Mouse (Mus musculus) cerebellum, postnatal 25 days (tissue): Measurements from ENCODE around the gene Tnxb.
A peak's percentile ranks its signal among the peaks of the same experiment; 100 is the strongest.

Source experiments
- DNase-seq, 2 experiments: peaks; one replicate each; pipeline ENCODE4 v3.0.0; 2021; ENCODE audit warnings: mixed read lengths in 2 of 2

Tnxb gene

DNA sequence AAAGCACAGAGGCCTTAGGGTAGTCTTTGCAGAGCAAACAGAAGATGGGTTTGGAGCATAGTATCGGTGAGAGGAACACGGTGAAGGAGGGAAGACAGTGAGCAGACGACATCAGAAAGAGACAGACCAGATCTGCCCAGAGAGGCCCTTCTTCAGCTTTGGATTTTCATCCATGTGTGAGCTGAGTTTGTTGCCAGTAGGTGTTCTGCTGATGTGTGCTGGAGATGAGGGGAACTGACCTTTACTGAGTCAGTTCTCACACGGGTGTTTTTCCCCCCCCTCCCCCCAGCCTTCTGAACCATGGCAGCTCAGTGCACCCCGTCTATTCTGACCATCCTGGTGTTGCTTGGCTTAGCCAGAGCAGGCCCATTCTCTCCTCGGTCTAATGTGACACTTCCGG lies at the start of gene Tnxb:
Tnxb (plus strand) TSS at position 301 of the 400 bp plus-strand sequence.
- DNase-seq = no peak

GRCm38 (mm10) chr17:34621006-34621405 lies 49.3 kb upstream of the Tnxb start:
- no peak for DNase-seq

DNA sequence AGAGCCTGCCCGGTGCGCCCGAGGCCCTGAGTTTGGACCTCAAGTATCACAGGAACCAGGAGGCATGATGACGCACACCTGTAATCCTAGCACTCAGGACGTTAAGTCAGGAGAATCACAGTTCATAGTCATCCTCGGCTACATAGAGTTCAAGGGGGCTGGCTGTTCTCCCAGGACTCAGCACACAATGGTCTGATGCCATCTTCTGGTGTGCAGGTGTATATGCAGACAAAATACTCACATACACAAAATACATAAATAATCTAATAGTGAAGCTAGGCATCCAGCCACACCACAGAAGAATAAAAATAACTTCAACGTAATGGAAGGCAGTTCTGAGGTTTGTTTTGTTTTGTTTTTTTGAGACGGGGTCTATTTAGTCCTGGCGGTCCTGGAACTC lies 47.2 kb upstream of the Tnxb start:
- DNase-seq = no peak

GRCm38 (mm10) chr17:34624981-34625380 lies 45.4 kb upstream of the Tnxb start:
- no peak for DNase-seq

DNA sequence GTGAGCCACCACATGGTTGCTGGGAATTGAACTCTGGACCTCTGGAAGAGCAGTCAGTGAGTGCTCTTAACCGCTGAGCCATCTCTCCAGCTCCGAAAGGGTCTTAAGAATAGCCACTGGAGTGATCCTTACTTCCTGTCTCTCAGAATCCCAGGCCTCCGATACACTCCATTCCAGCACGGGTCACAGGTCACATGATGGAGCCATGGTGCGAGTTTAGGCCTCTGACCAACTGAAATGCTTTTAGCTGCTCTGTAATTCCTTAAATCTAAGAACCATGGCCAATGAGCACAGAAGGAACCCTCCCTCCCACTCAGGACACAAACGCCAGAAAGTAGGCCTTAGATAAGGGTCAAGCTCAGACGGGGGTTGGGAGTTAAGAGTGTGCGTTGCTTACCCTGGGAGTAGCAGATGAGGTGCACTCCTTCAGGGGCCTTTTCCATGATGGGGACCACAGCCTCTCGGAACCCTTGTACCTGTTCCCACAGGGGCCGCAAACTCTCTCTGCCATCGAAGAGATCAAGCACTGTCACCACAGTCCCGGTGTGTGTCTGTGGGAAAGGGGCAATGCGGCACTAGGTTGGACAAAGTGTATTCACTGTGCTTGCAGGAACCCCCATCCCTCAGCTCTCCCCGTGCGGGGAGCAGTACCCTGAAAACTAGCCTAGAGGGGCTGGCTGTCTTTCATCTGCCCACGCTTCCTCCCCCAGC lies 44.1 kb upstream of the Tnxb start:
- no peak for DNase-seq

DNA sequence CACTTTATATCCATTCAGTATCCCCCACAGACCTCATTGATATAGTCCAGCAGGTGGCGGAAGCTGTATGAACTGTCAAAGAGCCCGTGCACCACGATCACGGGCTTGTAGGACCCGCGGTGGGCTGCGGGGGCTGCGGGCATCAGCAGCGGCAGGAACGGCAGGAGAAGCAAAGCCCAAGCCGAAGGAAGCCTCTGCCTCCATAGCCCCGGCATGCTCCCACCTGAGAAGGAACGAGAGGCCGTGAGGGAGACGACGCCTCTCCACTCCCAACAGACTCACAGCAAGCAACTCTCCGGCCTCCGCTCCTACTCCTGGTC lies 43.6 kb upstream of the Tnxb start:
- DNase-seq = no peak

- DNase-seq = peak; percentile 87 to 92
Observed at GRCm38 (mm10) chr17:34627093-34627942, 43.0 kb upstream of the Tnxb start.

GRCm38 (mm10) chr17:34627943-34628643 lies 42.2 kb upstream of the Tnxb start, which contains the start of gene Ppt2:
Ppt2 (minus strand) TSS chr17:34628510.
- DNase-seq = peak; percentile 89 to 92

GRCm38 (mm10) chr17:34628644-34628967 lies 41.7 kb upstream of the Tnxb start:
- no peak for DNase-seq

GRCm38 (mm10) chr17:34629221-34629751 lies 41.0 kb upstream of the Tnxb start, which contains the start of gene Prrt1:
Prrt1 (plus strand) TSS chr17:34629533.
- DNase-seq = peak; percentile 73 to 75

GRCm38 (mm10) chr17:34629796-34630603 lies 40.3 kb upstream of the Tnxb start:
- peak; percentile 71 to 83 for DNase-seq

DNA sequence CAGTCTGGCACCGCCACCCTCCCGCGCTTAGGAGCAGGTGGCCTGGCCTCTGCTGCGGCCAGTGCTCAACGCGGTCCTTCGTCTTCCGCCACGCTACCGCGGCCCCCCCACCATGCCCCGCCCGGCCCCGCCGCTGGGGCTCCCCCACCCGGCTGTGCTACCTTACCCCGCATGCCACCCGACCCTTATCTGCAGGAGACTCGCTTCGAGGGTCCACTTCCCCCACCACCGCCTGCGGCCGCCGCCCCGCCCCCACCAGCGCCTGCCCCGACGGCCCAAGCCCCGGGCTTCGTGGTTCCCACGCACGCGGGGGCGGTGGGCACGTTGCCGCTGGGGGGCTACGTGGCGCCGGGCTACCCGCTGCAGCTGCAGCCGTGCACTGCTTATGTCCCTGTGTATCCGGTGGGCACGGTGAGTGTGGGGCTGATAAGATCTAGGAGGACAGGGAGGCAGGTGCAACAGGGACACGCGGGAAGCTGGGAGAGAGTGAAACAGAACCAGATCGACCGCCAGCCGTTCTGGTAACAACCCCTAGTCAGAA lies 39.5 kb upstream of the Tnxb start:
- DNase-seq = peak; percentile 72 to 78

- peak; percentile 66 to 70 for DNase-seq
Observed at GRCm38 (mm10) chr17:34631647-34632046, 38.7 kb upstream of the Tnxb start.

DNA sequence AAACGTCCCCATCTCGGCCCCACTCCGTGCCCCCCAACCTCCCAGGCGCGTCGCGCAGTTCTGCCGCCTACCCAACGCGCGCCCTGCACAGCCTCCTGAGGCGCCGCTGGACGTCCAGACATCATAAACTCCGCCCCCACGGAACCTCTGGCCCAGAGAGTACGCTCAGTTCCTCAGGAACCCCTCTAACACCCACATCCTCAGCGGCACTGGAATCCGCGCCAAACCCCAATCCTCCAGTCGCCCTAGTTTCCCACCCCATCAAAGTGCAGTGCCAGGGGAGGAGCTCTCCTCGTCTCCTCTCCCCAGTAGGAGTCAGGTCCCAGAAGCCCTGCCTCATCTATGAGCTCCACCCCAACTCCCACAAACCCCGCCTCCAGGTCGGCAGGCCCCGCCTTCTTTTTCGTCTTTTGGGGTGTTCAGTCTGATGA lies 38.1 kb upstream of the Tnxb start:
- peak; percentile 85 to 90 for DNase-seq

- no peak for DNase-seq
Observed at GRCm38 (mm10) chr17:34635671-34636070, 34.7 kb upstream of the Tnxb start.

- DNase-seq = peak in 1 of 2 experiments; percentile 34
Observed at GRCm38 (mm10) chr17:34637459-34637858, 32.9 kb upstream of the Tnxb start.

- DNase-seq = peak; percentile 42 to 43
Observed at GRCm38 (mm10) chr17:34639461-34640255, 30.7 kb upstream of the Tnxb start.

GRCm38 (mm10) chr17:34640778-34641601 lies 29.3 kb upstream of the Tnxb start:
- DNase-seq = peak; percentile 89

DNA sequence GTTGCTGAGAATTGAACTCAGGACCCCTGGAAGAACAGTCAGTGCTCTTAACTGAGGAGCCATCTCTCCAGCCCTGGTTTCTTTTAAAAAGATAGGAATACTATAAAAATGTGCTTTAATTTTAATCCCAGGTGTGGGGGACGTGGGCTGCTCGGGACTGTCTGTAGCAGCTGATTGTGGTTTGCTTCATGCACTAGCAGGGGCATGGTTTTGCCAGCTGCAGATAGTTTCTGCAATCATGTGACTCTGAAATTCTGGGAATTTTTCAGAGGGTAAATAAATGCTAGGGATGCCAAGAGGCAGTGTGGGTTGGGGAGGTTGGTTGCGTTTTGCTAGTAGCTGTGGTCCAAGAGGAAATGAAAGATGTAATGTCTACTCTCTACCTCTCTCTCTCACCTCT lies 28.4 kb upstream of the Tnxb start:
- DNase-seq = peak in 1 of 2 experiments; percentile 16

DNA sequence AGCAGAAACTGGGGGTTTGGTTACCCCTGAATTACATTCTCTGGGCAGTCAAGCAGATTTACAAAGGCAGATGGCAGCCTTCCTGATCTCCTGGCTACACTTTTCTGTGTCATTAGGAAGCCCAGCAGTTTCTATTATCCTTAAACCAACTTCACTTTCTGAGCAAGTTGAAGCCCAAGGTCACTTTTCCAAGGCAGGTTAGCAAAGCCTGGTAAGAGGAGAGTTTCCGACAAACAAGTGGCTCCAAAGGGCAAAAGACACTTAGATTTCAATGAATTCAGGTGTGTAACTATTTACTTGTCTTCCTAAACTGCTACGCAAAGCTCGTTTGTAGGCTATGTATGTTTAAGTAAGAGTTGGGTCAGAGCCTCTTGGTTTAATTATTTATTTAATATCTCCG lies 27.0 kb upstream of the Tnxb start:
- DNase-seq = peak in 1 of 2 experiments; percentile 10
